Mouse (Mus musculus): ENCODE results near the gene Olfr56. TPM values are rescaled to one million over a fixed set of nuclear protein-coding genes. Genes with fewer than 3 reads are reported as not detected.
"Not testable (repeated sequence)": the region's sequence is repeated elsewhere in the genome, so short reads cannot be mapped to it uniquely, and the experiment has no call there.

The Olfr56 gene
- 0.02 TPM in 1 of 2 replicates, not detected in the other for polyA plus RNA-seq (2012)

- not testable (repeated sequence) for H3K36me3 ChIP-seq (ENCODE audit: control insufficient read depth); H3K9me3 ChIP-seq (ENCODE audit: control insufficient read depth, low read length); H3K27me3 ChIP-seq (ENCODE audit: control insufficient read depth)
These were observed at the start of gene Olfr56 for GRCm38 (mm10) chr11:48978240-48978939. Gene Olfr56, plus strand, starts transcription at chr11:48978889.

DNA sequence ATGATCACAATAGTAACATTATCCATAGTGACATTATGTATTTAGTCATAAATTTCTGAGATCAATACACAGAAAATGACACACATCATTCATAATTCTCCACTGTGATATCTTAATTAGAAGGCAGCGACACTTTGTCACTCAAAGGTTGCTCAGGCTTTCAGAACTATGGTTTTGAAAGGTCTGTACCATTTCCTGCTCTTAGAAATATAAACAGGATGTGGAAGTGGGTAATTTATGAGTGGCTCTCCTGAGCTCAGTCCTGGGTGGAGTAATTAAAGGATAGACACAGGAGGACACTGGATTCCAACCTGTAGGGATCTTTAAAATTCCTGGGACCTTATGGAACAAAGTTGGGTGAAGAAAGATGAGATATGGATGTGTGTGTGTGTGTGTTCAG lies 45.3 kb upstream of the Olfr56 start:
- H3K9me3 ChIP-seq (ENCODE audit: control insufficient read depth, low read length); H3K4me1 ChIP-seq (ENCODE audit: control insufficient read depth); H3K4me3 ChIP-seq (replicated peaks); H3K27me3 ChIP-seq (ENCODE audit: control insufficient read depth); H3K36me3 ChIP-seq (ENCODE audit: control insufficient read depth): not testable (repeated sequence)

More at GRCm38 (mm10) chr11:48978240-48978939, at the start of gene Olfr56:
- not testable (repeated sequence) for H3K4me3 ChIP-seq (replicated peaks); H3K4me1 ChIP-seq (ENCODE audit: control insufficient read depth)

GRCm38 (mm10) chr11:48933923-48934322 lies 44.8 kb upstream of the Olfr56 start:
- not testable (repeated sequence) for H3K4me3 ChIP-seq (replicated peaks)

DNA sequence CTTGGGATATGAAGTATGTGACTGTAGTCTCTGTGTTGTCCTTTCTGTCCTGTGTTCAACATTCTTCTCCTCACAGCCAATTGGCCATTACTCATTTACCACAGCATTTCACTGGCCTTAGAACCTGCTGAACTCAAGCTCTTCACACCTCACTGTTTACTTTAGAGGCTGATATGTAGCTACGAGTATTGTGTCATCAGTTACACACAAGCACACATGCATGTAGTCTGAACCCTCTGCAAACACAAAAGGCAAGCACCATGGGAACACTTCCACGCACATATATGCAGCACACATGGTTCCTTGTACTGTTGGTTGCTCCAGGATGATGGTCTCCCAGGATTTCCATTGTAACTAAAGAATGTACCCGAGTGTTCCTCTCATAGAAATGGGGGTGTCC lies 43.4 kb upstream of the Olfr56 start:
- H3K4me3 ChIP-seq (replicated peaks); H3K9me3 ChIP-seq (ENCODE audit: control insufficient read depth, low read length); H3K27me3 ChIP-seq (ENCODE audit: control insufficient read depth); H3K36me3 ChIP-seq (ENCODE audit: control insufficient read depth); H3K4me1 ChIP-seq (ENCODE audit: control insufficient read depth): not testable (repeated sequence)

More at GRCm38 (mm10) chr11:48933923-48934322, 44.8 kb upstream of the Olfr56 start:
- not testable (repeated sequence) for H3K4me1 ChIP-seq (ENCODE audit: control insufficient read depth); H3K36me3 ChIP-seq (ENCODE audit: control insufficient read depth); H3K27me3 ChIP-seq (ENCODE audit: control insufficient read depth); H3K9me3 ChIP-seq (ENCODE audit: control insufficient read depth, low read length)

DNA sequence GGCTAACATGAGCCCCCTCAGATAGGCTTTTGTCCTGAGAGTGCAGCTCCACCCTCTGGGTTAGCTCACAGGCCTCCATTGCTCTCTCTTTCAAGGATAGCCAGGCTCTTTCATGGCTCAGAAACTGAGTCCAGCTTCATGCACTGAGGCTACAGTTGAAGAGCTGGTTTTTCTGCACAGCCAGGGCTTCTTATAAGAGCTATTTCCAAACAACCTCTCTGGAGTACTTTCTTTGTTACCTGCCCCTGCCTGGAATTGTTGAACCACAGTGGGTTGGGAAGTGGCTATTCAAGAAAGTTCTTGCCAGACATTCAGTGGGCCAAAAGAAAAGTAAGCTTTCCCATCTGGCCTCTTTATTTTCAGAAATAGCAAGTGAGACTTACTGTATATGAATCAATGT lies 39.4 kb upstream of the Olfr56 start:
- H3K36me3 ChIP-seq (ENCODE audit: control insufficient read depth); H3K27me3 ChIP-seq (ENCODE audit: control insufficient read depth); H3K9me3 ChIP-seq (ENCODE audit: control insufficient read depth, low read length); H3K4me3 ChIP-seq (replicated peaks); H3K4me1 ChIP-seq (ENCODE audit: control insufficient read depth): not testable (repeated sequence)

- not testable (repeated sequence) for H3K4me1 ChIP-seq (ENCODE audit: control insufficient read depth); H3K27me3 ChIP-seq (ENCODE audit: control insufficient read depth)
These were observed 32.6 kb upstream of the Olfr56 start, which contains the start of gene Psme2b for GRCm38 (mm10) chr11:48946090-48946489. Gene Psme2b, minus strand, starts transcription at chr11:48946190.

DNA sequence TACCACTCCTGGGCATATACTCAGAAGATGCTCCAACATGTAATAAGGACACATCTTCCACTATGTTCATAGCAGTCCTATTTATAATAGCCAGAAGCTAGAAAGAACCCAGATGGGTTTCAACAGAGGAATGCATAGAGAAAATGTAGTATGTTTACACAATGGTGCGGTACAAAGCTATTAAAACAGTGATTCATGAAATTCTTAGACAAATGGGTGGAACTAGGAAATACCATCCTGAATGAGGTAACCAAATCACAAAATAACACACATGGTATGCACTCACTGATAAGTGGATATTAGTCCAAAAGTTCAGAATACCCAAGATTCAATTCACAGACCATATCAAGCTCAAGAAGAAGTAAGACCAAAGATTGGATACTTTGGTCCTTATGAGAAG lies 4.0 kb upstream of the Olfr56 start:
- H3K4me1 ChIP-seq (ENCODE audit: control insufficient read depth); H3K27me3 ChIP-seq (ENCODE audit: control insufficient read depth); H3K9me3 ChIP-seq (ENCODE audit: control insufficient read depth, low read length); H3K36me3 ChIP-seq (ENCODE audit: control insufficient read depth); H3K4me3 ChIP-seq (replicated peaks): not testable (repeated sequence)

More at GRCm38 (mm10) chr11:48946090-48946489, 32.6 kb upstream of the Olfr56 start, which contains the start of gene Psme2b:
- H3K9me3 ChIP-seq (ENCODE audit: control insufficient read depth, low read length); H3K4me3 ChIP-seq (replicated peaks); H3K36me3 ChIP-seq (ENCODE audit: control insufficient read depth): not testable (repeated sequence)

DNA sequence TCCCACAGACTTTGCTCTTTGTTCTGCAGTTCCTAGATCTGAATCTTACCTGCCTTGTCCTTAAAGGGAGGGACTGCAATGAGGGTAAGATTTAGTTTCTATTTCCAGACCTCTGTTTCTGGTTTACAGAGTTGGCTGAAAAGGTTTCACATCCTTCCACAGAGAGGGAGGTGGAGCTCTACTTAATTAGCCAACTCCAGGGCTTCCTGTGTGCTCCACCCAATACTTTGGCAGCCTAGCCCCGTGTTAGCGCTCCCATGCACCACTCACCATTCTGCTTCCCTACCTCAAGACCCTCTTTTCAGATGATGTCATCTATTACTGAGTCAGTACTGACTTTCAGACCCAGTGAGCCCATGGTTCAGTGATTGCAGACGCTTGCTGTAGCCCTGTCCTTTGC lies 562 bp downstream of the Olfr56 start, which contains the start of gene 9930111J21Rik1:
TSS of gene 9930111J21Rik1 (minus strand) at position 148 of the 400 bp plus-strand sequence.
- not testable (repeated sequence) for H3K27me3 ChIP-seq (ENCODE audit: control insufficient read depth); H3K4me1 ChIP-seq (ENCODE audit: control insufficient read depth); H3K9me3 ChIP-seq (ENCODE audit: control insufficient read depth, low read length); H3K4me3 ChIP-seq (replicated peaks); H3K36me3 ChIP-seq (ENCODE audit: control insufficient read depth)

- not testable (repeated sequence) for H3K36me3 ChIP-seq (ENCODE audit: control insufficient read depth); H3K4me3 ChIP-seq (replicated peaks); H3K9me3 ChIP-seq (ENCODE audit: control insufficient read depth, low read length); H3K27me3 ChIP-seq (ENCODE audit: control insufficient read depth); H3K4me1 ChIP-seq (ENCODE audit: control insufficient read depth)
These were observed 1.4 kb downstream of the Olfr56 start for GRCm38 (mm10) chr11:48980052-48980451.

DNA sequence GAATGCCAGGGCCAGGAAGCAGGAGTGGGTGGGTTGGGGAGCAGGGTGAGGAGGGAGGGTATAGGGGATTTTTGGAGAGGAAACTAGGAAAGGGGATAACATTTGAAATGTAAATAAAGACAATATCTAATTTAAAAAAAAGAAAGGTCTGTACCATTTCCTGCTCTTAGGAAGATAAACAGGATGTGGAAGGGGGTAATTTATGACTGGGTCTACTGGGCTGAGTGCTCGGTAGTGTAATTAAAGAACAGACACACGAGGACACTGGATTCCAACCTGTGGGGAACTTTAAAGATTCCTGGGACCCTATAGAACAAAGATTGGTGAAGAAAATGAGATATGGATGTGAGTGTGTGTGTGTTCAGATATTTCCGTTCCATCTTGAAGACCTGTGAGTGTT lies 4.2 kb downstream of the Olfr56 start:
- H3K9me3 ChIP-seq (ENCODE audit: control insufficient read depth, low read length); H3K27me3 ChIP-seq (ENCODE audit: control insufficient read depth); H3K4me3 ChIP-seq (replicated peaks); H3K36me3 ChIP-seq (ENCODE audit: control insufficient read depth); H3K4me1 ChIP-seq (ENCODE audit: control insufficient read depth): not testable (repeated sequence)

- H3K27me3 ChIP-seq (ENCODE audit: control insufficient read depth); H3K9me3 ChIP-seq (ENCODE audit: control insufficient read depth, low read length); H3K36me3 ChIP-seq (ENCODE audit: control insufficient read depth); H3K4me3 ChIP-seq (replicated peaks); H3K4me1 ChIP-seq (ENCODE audit: control insufficient read depth): not testable (repeated sequence)
These were observed 9.5 kb downstream of the Olfr56 start for GRCm38 (mm10) chr11:48988219-48988618.

DNA sequence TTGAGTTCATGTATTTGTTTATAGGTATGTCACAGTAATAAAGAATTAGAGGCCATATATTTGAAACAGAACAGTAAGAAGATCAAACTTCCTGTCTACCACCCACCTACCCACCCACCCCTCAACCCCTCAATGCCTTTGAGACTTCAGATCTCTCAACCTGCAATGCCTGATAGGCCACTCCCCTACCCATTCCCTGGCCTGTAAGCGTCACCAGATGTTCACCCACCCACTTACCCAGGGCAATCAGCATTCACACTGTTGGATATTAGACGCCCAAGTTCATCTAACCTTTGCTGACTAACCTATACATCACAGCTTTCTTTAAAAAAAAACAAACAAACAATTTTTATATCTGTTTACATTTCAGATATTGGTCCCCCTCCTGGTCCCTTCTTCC lies 11.3 kb downstream of the Olfr56 start:
- not testable (repeated sequence) for H3K36me3 ChIP-seq (ENCODE audit: control insufficient read depth); H3K9me3 ChIP-seq (ENCODE audit: control insufficient read depth, low read length); H3K4me3 ChIP-seq (replicated peaks); H3K4me1 ChIP-seq (ENCODE audit: control insufficient read depth); H3K27me3 ChIP-seq (ENCODE audit: control insufficient read depth)

GRCm38 (mm10) chr11:48991740-48992520 lies 13.2 kb downstream of the Olfr56 start, which contains the start of gene Gm12185:
Gene Gm12185, minus strand, starts transcription at chr11:48992226.
- H3K9me3 ChIP-seq (ENCODE audit: control insufficient read depth, low read length); H3K4me3 ChIP-seq (replicated peaks); H3K27me3 ChIP-seq (ENCODE audit: control insufficient read depth); H3K4me1 ChIP-seq (ENCODE audit: control insufficient read depth); H3K36me3 ChIP-seq (ENCODE audit: control insufficient read depth): not testable (repeated sequence)

- not testable (repeated sequence) for H3K9me3 ChIP-seq (ENCODE audit: control insufficient read depth, low read length); H3K4me3 ChIP-seq (replicated peaks); H3K27me3 ChIP-seq (ENCODE audit: control insufficient read depth); H3K36me3 ChIP-seq (ENCODE audit: control insufficient read depth); H3K4me1 ChIP-seq (ENCODE audit: control insufficient read depth)
These were observed 14.6 kb downstream of the Olfr56 start for GRCm38 (mm10) chr11:48993296-48993695.
